Comparison of ENCODE assay signal across 7 mouse cellular contexts in the genomic region with DNA sequence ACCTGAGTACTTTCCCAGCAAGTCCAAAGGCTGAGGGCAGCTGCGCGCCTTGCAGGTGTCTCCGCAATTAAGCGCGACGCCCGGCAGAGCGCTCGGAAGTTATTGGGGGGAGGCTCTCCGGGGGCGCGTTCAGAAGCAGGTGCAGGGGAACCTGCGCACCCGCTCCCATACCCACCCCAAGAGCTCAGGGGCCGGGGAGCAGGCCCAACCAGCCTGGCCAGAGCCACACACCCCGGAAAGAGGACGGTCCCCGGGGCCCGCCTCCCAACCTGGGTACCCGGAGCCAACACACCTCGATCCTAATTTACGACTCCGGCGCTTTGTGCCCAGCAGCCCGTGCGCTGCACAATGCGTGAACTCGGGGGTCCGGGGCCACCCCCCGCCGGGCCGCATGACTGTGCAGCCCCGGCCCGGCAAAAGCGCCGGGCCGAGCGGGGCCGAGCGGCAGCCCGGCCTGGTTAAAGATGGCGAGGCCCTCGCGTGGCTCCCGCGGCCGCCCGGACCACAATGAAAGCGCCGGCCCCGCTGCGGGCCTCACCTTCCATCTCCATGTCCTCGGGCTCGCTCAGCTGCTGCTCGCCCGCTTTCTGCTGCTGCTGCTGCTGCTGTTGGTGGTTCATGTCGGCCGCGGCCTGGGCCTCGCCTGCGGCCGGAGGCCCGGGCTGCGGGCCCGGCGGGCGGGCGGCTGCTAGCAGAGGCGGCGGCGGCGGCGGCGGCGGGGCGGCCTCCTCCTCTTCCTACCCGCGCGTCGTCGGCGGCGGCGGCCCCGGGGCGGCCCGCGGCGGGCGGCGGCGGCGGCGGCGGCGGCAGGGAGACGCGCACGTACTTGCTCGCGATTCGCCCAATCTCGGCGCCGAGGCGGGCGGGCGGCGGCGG. TPM values are rescaled to one million over a fixed set of nuclear protein-coding genes. Genes with fewer than 3 reads are reported as not detected.
DNase-seq lines count a peak whose midpoint lies in the region; ATAC-seq and TF ChIP-seq lines count a peak whose summit lies in the region.

No protein-coding gene starts in this region.

- no peak for ATAC-seq in heart, embryonic 15.5 days (replicated peaks; ENCODE audit: insufficient number of reproducible peaks, insufficient read depth, low FRiP score, low read depth)
- ATAC-seq in midbrain, embryonic 13.5 days = peak; percentile 62
- peak; percentile 41 for ATAC-seq in stomach, postnatal 0 days (ENCODE audit: low FRiP score, low TSS enrichment)

- DNase-seq in CD8-positive naive resting alpha-beta T cell, adult 2 months (ENCODE audit: low read depth in 2 of 2, low spot score in 2 of 2) = peak; percentile 15 to 23
- DNase-seq in NIH3T3 (ENCODE audit: low read depth) = peak; percentile 60
- DNase-seq in embryo, embryonic 9.5 days (ENCODE audit: extremely low spot score) = peak; percentile 47
- peak; percentile 63 to 82 for DNase-seq in kidney, postnatal 25 days
- peak; percentile 56 for DNase-seq in stomach, postnatal 0 days (ENCODE audit: low spot score)

- H3K9me3 ChIP-seq in heart, embryonic 15.5 days (replicated peaks) = no peaks in the 10 kb centered on the region
- no peaks in the 10 kb centered on the region for H3K9me3 ChIP-seq in midbrain, embryonic 13.5 days
- no peaks in the 10 kb centered on the region for H3K9me3 ChIP-seq in stomach, postnatal 0 days (ENCODE audit: control insufficient read depth, low read length)

- no peaks in the 10 kb centered on the region for H3K27me3 ChIP-seq in heart, embryonic 15.5 days
- H3K27me3 ChIP-seq in midbrain, embryonic 13.5 days = no peaks in the 10 kb centered on the region
- no peaks in the 10 kb centered on the region for H3K27me3 ChIP-seq in stomach, postnatal 0 days (ENCODE audit: control insufficient read depth, insufficient read depth, low read length)

- peak overlapping the region; percentile 90 for H3K4me2 ChIP-seq in heart, embryonic 15.5 days
- peak overlapping the region; percentile 97 for H3K4me2 ChIP-seq in midbrain, embryonic 13.5 days (replicated peaks)
- H3K4me2 ChIP-seq in stomach, postnatal 0 days (replicated peaks; ENCODE audit: low read depth) = peak overlapping the region; percentile 98

- H3K27ac ChIP-seq in heart, embryonic 15.5 days = peak overlapping the region; percentile 82
- peak overlapping the region; percentile 88 for H3K27ac ChIP-seq in midbrain, embryonic 13.5 days
- H3K27ac ChIP-seq in stomach, postnatal 0 days (replicated peaks) = peak overlapping the region; percentile 98

- no peak for TF ChIP-seq CTCF in stomach, postnatal 0 days (IDR thresholded peaks at IDR 0.05; ENCODE audit: low read depth)

- WGBS in heart, embryonic 15.5 days = under 1% methylated on average over 64 of the region's 110 CpGs
- WGBS in midbrain, embryonic 13.5 days = 1% methylated on average over 65 of the region's 110 CpGs
- 1% methylated on average over 54 of the region's 110 CpGs for WGBS in stomach, postnatal 0 days

- peak overlapping the region; percentile 93 for H3K4me3 ChIP-seq in heart, embryonic 15.5 days
- peak overlapping the region; percentile 98 for H3K4me3 ChIP-seq in midbrain, embryonic 13.5 days (replicated peaks)
- H3K4me3 ChIP-seq in stomach, postnatal 0 days (ENCODE audit: low read depth, low read length) = peak overlapping the region; percentile 92

- TF ChIP-seq EP300 in stomach, postnatal 0 days (optimal IDR thresholded peaks at IDR 0.05) = no peak

- peak overlapping the region; percentile 92 for H3K9ac ChIP-seq in heart, embryonic 15.5 days
- peak overlapping the region; percentile 98 for H3K9ac ChIP-seq in midbrain, embryonic 13.5 days (replicated peaks)
- H3K9ac ChIP-seq in stomach, postnatal 0 days (ENCODE audit: low read length) = peak overlapping the region; percentile 96

- H3K4me1 ChIP-seq in heart, embryonic 15.5 days (replicated peaks) = peaks cover 41% of the 10 kb centered on the region
- peaks cover 38% of the 10 kb centered on the region for H3K4me1 ChIP-seq in midbrain, embryonic 13.5 days (replicated peaks)
- H3K4me1 ChIP-seq in stomach, postnatal 0 days (replicated peaks; ENCODE audit: control insufficient read depth, insufficient read depth) = 0 out of 2 replicates have a peak, but pooled peaks cover 8% of the 10 kb centered on the region

- H3K36me3 ChIP-seq in heart, embryonic 15.5 days = no peaks in the 10 kb centered on the region
- no peaks in the 10 kb centered on the region for H3K36me3 ChIP-seq in midbrain, embryonic 13.5 days
- H3K36me3 ChIP-seq in stomach, postnatal 0 days (ENCODE audit: control insufficient read depth, insufficient read depth, low read length) = no peaks in the 10 kb centered on the region

RNA-seq across cellular contexts. Expression of a gene that starts 54.2 kb away (rescaled TPM):
- polyA plus RNA-seq in heart, embryonic 15.5 days (2015; fragmentation: Nextera tagmentation; extraction: Ambion mirVana) = 12.5 and 15.6 TPM in 2 replicates
- polyA plus RNA-seq in midbrain, embryonic 13.5 days (2015; fragmentation: Nextera tagmentation; extraction: Ambion mirVana) = 30.3 and 38.7 TPM in 2 replicates
- 15.7 and 18.1 TPM in 2 replicates for polyA plus RNA-seq in stomach, postnatal 0 days (2015; fragmentation: Nextera tagmentation; extraction: Ambion mirVana)

RNA-seq across cellular contexts. Expression of a gene that starts 57.3 kb away (rescaled TPM):
- polyA plus RNA-seq in heart, embryonic 15.5 days (2015; fragmentation: Nextera tagmentation; extraction: Ambion mirVana) = not detected in 2 replicates
- polyA plus RNA-seq in midbrain, embryonic 13.5 days (2015; fragmentation: Nextera tagmentation; extraction: Ambion mirVana) = not detected in 2 replicates
- not detected in 2 replicates for polyA plus RNA-seq in stomach, postnatal 0 days (2015; fragmentation: Nextera tagmentation; extraction: Ambion mirVana)

Comparison
In these comparisons a context has a peak if more than half of its experiments do, and no peak if none do; other contexts are left out.
1. DNase-seq: peak in every context shown above with its lines; median percentile 72 in kidney, postnatal 25 days; 60 in NIH3T3; 56 in stomach, postnatal 0 days; 47 in embryo, embryonic 9.5 days; 19 in CD8-positive naive resting alpha-beta T cell, adult 2 months.